Mouse (Mus musculus) left cerebral cortex, postnatal 36 days (tissue): Measurements from ENCODE around the gene Il31. TPM values are rescaled to one million over a fixed set of nuclear protein-coding genes. Genes with fewer than 3 reads are reported as not detected.

Experiments used
- microRNA-seq: library from miRNA; unstranded; fragments of <30 nt; microRNA quantifications from one replicate; pipeline ENCODE4 v1.2.0, GENCODE M21; 2022
- total RNA-seq, 2 experiments: library from RNA; stranded (reverse); gene quantifications; 2 replicates each; pipeline ENCODE4 v1.2.3; 2021

The Il31 gene
- total RNA-seq, 2 experiments from 2014 or later: not detected

Small RNA genes within 50 kb of the gene (microRNA-seq; reads per million reads assigned to microRNA genes)
- 1.5 reads per million for gene Mir7647

Other genes with a start within 250 kb of the Il31 start
- 1 to 10 TPM; 4.7 to 6.7 TPM for gene Wdr66, start 237.4 kb downstream of the Il31 start, total RNA-seq
- 10 to 100 TPM; 69.0 to 71.7 TPM for gene Bcl7a, start 145.7 kb downstream of the Il31 start, total RNA-seq
- 10 to 100 TPM; 15.3 to 19.4 TPM for gene Mlxip, start 94.7 kb downstream of the Il31 start, total RNA-seq
- under 1 TPM; 0.57 to 0.63 TPM for gene Lrrc43, start 184 bp downstream of the Il31 start, total RNA-seq
- gene B3gnt4, start 21.0 kb upstream of the Il31 start, total RNA-seq: 1 to 10 TPM in 1 of 2 experiments, under 1 TPM in 1; 0.75 to 1.1 TPM
- 10 to 100 TPM; 29.7 to 35.6 TPM for gene Diablo, start 34.7 kb upstream of the Il31 start, total RNA-seq
- 1 to 10 TPM; 3.0 to 7.3 TPM for gene Gm49027, start 36.0 kb upstream of the Il31 start, total RNA-seq
- gene Vps33a, start 83.5 kb upstream of the Il31 start, total RNA-seq: 100 to 1,000 TPM in 1 of 2 experiments, 10 to 100 TPM in 1; 93.9 to 101 TPM
- 100 to 1,000 TPM; 117 to 144 TPM for gene Clip1, start 195.1 kb upstream of the Il31 start, total RNA-seq
- gene Zcchc8, start 231.6 kb upstream of the Il31 start, total RNA-seq: 10 to 100 TPM; 39.5 to 49.0 TPM